Mouse (Mus musculus): ENCODE results near the gene Otop2.

Gene Otop2

DNA sequence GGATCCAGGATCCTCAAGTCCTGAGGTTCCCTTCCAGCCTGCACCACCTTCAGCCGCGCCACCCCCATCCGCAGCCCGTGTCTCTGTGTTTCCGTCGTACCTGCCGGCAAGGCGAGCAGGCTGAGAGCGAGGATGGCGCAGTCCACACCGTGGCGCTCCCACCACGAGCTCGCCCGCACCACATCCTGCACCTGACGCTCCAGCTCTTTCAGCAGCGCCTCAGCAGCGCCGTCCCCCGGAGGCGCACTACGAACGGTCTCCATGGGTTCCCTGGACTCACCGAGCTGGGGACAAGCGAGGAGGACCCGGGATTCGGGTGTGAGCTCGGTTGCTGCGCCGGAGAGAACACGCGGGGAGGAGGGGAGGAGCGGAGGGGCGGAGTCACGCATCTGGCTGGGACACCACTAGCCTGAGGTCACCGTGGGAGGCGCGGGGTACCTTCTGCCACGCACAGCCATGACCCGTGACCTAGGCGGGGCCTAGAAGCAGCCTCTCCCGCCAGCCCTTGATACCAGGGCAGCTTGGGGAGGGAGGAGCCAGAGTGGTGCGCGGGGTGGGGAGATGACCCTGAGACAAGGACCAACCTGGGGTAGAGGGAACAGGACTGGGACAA is 9.6 kb upstream of the Otop2 start, which contains the start of gene Fads6:
TSS of gene Fads6 (minus strand) at position 450 of the 613 bp plus-strand sequence.
- DNase-seq (ENCODE audit: low read depth, low spot score): no peak

- no peak for DNase-seq (ENCODE audit: low read depth, low spot score)
Measured at GRCm38 (mm10) chr11:115298160-115298559, 8.8 kb upstream of the Otop2 start.

DNA sequence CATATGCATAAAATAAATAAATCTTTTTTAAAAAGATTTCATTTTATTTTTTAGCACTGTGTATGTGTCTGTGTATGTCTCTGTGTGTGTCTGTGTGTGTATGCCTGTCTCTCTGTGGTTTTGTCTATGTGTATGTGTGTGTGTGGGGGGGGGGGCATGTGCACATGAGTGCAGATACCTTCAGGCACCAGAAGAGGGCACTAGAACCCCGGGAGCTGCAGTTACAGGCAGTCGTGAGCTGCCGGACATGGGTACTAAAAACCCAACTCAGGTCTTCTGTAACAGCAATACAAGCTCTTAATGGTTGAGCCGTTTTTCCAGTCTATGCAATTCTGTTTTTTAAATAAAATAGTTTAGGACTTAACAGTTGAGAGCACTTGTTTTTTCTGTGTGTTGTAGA is 6.2 kb upstream of the Otop2 start:
- no peak for DNase-seq (ENCODE audit: low read depth, low spot score)

- DNase-seq (ENCODE audit: low read depth, low spot score): no peak
Measured at GRCm38 (mm10) chr11:115301351-115301750, 5.6 kb upstream of the Otop2 start.

DNA sequence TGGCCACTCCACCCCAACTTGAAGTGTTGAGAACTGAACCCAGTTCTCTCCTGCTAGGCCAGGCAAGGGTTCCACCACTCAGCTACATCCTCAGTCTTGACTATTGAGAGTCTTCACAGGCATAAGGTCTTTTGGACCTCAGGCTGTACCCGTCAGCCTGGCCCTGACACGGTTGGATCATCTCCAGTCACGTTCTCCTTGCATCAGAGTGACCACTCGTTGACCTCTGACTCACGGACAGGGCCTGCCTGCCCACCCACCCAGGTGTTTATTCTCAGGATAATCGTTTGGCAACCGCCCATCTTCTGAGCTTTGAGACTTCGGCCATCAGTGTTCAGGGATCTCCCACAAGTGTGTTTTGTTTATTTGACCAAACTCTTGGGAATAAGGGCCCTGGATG is 3.8 kb upstream of the Otop2 start:
- no peak for DNase-seq (ENCODE audit: low read depth, low spot score)

DNA sequence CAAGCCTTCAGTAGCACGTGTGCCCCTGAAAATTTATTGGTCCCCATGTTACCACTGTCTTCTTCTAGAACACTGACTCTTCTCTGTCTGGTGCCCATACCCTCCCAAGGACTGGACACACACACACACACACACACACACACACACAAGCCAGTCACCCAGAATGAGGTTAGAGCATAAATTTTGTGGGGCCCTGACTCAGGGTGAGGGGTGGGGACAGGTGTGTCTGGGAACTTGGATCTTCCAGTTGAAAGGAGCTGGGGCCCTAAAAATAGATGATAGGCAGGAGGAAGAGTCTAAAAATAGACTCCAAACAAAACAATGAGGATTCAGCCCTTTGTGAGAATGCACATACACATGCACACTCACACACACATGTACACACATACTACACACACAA is 1.8 kb downstream of the Otop2 start:
- DNase-seq (ENCODE audit: low read depth, low spot score): no peak

- no peak for DNase-seq (ENCODE audit: low read depth, low spot score)
Measured at GRCm38 (mm10) chr11:115314249-115314648, 7.3 kb downstream of the Otop2 start.

DNA sequence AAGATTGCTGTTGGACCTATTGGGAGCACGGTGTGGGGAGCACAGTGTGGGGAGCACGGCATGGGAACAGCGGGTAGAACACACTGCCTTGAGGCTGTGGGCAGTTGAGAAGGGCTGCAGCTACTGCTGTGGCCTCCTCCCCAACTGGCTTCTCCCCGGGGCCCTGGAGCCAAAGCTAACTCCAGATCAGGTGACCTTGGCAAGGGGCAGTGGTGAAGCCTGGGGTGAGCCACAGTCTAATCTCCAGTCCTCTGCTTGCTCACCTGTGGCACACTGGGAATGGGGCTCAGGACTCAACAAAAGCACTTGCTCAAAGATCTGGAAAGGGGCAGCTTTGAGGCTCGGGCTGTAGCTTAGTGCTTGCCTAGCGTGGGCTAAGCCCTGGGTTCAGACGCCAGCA is 10.2 kb downstream of the Otop2 start:
- no peak for DNase-seq (ENCODE audit: low read depth, low spot score)

DNA sequence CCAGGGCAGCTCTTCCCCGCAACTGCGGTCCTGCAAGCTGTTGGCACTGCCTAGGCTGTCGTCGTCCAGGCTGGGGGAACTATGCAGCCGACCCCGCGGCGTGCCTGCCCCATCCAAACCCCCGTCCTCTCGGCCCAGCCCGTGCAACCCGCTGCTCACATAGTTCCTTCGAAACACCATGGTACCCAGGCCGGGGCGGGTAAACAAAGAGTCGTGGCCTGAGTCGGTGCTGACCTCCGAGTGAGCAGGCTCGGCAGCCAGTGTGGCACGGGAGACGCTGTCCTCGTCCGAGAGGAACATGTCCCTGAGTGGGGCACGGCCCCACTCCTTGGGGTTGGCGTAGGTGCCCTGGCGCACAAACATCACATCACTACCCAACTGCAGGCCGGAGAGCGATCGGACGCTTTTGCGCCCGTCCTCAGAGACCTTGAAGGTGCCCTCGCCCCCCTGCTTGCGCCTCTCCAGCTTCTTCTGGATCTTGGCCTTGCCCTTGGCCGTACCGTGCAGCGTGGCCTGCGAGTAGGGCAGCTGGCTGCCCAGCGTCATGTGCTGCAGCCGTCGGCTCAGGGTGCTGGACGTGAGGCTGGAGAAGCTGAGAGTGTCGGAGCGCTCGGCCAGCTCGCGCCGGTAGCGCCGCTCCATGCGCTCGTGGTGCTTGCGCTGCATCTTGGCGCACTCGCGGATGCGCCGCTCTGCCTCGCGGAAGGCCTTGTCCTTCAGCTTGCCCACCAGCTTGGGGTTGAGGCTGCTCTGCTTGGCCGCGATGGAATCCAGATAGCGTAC is 11.5 kb downstream of the Otop2 start:
- DNase-seq (ENCODE audit: low read depth, low spot score): no peak

GRCm38 (mm10) chr11:115319704-115320383 is 12.9 kb downstream of the Otop2 start:
- no peak for DNase-seq (ENCODE audit: low read depth, low spot score)

- no peak for DNase-seq (ENCODE audit: low read depth, low spot score)
Measured at GRCm38 (mm10) chr11:115321906-115322693, 15.1 kb downstream of the Otop2 start, which contains the start of gene Ush1g. TSS of gene Ush1g (minus strand) at chr11:115322041.

GRCm38 (mm10) chr11:115323354-115323753 is 16.4 kb downstream of the Otop2 start:
- no peak for DNase-seq (ENCODE audit: low read depth, low spot score)

DNA sequence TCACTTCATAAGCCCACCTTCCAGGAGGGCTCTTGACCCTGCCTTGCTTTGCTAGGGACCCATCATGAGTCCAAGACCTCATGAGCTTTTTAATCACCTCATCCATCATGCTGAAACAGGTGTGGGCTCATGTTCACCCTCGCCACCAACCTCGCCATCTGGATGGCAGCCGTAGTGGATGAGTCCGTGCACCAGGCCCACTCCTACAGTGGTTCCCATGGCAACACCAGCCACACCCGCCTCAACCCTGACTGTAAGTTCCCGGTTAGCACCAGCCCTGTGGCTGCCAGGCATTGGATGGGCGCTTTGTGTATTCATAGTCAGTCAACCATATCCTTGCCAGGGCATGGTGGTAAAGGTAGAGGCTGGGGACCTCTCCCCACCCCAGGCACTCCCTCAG is 19.8 kb downstream of the Otop2 start:
- no peak for DNase-seq (ENCODE audit: low read depth, low spot score)

GRCm38 (mm10) chr11:115329339-115329738 is 22.4 kb downstream of the Otop2 start:
- DNase-seq (ENCODE audit: low read depth, low spot score): no peak

DNA sequence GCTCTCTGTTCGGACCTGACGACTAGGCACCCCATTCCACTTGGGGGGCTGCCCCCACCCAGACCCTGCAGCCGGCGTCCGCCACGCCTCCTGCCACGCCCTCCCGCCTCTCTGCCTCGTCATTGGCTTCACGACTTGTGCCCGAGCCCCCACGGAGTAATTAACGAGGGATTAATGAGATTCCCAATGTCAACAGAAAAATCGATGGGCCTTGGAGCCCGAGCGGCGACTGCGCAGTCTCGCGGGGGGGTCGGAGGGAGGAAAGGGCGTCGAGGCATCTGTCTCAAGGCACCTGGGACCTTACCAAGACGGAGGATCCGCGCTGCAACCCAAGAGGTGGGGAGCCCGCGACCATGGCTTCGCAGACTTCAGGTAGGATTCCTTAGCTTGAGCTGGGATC is 27.6 kb downstream of the Otop2 start, which contains the start of gene Otop3:
TSS of gene Otop3 (plus strand) at position 201 of the 400 bp plus-strand sequence.
- no peak for DNase-seq (ENCODE audit: low read depth, low spot score)

DNA sequence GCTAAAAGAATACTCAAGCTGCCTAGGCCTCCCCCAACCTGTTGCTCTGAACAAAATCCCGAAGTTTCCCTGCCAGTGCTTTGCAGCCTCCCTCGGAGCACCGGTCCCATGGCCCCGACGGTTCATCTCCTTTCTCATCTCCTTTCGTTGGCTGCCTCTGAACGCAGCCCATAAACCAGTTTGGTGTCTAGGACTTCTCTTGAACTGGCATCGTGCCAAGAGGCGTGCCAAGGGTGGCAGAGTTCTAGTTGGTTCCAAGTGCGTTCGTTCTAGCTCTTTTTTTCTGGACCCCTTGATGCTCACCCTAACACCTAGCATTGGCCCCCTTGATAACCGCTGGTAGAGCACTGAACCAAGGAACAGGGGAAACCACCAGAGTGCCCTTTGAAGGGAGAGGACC is 28.3 kb downstream of the Otop2 start:
- no peak for DNase-seq (ENCODE audit: low read depth, low spot score)

GRCm38 (mm10) chr11:115336115-115336514 is 29.2 kb downstream of the Otop2 start:
- no peak for DNase-seq (ENCODE audit: low read depth, low spot score)

GRCm38 (mm10) chr11:115337350-115337749 is 30.4 kb downstream of the Otop2 start:
- DNase-seq (ENCODE audit: low read depth, low spot score): no peak

- no peak for DNase-seq (ENCODE audit: low read depth, low spot score)
Measured at GRCm38 (mm10) chr11:115337826-115338225, 30.9 kb downstream of the Otop2 start.

DNA sequence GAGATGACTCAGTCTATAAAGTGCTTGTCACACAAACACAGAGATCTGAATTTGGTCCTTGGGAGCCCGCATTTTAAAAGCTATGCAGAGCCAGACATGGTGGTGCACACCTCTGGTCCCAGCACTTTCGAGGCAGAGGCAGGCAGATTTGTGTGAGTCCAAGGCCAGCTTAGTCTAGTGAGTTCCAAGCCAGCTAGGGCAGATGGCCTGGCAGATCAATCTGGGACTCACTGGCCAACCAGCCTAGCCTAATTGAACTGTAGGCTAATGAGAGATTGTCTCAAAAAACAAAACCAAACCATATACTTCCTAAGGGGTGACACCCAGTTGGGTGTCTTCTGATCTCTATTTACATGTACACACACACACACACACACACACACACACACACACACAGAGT is 34.3 kb downstream of the Otop2 start:
- no peak for DNase-seq (ENCODE audit: low read depth, low spot score)

GRCm38 (mm10) chr11:115341866-115342265 is 34.9 kb downstream of the Otop2 start:
- no peak for DNase-seq (ENCODE audit: low read depth, low spot score)

- DNase-seq (ENCODE audit: low read depth, low spot score): no peak
Measured at GRCm38 (mm10) chr11:115344967-115345366, 38.0 kb downstream of the Otop2 start.

Measured in brain, embryonic 18.5 days (tissue).